Mouse (Mus musculus): ENCODE data around the gene Gabarapl2.
A peak's percentile ranks its signal among the peaks of the same experiment; 100 is the strongest.

Gene Gabarapl2

DNA sequence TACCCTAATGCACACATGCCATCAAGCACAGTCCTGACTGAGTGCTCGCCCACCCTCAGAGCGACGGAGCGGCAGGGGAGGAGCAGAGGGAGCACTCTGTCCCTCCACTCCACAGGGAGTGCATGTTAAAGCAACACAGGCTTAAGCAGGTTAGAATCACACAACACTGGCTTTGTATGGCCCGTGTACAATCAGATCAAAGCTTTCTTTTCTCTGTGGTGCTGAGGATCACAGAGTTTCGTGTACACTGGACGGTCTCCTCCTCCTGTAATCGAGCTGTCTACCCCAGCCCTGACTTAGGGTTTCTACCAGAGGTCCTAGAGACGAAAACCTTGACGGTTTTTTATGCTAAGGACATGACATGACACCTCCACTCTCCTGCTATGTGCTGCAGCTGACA is 28.0 kb downstream of the Gabarapl2 start:
- DNase-seq (ENCODE audit: low read depth), result no peak

DNA sequence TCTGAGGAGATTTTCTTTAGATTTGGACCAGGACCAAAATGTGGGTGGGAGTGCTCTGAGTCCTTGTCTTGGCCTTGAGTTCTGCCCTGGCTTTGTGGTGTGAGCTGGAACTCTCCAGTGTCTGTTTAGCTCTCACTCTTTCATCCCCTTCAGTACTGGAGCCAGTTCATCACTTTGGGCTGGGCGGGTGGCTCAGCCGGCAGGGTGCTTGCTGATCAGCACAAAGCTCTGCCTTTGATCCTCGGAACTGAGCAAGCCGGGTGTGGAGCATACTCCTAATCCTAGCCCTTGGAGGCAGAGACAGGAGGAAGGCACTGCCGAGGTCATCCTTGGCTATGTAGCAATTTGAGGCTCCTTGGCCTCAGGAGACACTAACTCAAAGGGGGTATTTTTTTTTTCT is 28.5 kb downstream of the Gabarapl2 start:
- no peak for DNase-seq (ENCODE audit: low read depth)

DNA sequence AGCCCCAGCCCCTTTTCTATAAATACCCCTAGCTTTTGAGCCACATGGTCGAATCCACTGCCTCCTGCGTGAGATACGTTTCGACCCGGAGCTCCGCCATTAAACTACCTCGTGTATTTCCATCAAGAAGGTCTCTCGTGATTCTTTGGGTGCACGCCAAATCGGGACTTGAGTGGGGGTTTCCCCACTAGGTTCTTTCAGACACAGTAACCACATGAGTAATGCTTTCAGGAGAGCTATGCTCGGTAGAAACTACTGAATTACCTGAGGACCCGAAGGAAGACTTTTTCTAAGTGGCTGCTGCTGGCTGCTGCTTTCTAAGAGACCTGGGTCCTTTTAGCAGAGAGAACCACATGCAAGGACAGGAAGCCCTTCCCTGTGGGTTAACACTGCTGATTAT is 33.6 kb downstream of the Gabarapl2 start:
- DNase-seq (ENCODE audit: low read depth), result peak; percentile 53

DNA sequence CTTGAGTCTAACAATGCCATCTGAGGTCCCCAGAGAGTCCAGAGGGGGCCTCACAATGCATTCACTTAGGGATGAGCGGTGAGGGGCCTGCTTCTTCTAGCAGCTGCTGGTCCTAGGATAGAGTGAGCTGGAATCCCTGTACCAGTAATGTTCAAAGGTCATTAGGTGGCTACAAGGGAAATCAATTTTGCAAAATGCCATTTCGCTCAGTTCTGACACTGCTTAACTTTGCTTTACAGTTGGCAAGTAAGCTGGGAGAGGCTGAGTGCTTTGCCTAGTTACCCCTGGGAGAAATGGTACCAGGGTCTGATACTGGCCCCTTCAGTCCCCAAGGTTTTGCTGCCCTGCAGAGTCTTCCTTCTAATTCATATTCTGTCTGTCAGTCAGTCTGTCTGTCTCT is 35.2 kb downstream of the Gabarapl2 start:
- DNase-seq (ENCODE audit: low read depth), result no peak

DNA sequence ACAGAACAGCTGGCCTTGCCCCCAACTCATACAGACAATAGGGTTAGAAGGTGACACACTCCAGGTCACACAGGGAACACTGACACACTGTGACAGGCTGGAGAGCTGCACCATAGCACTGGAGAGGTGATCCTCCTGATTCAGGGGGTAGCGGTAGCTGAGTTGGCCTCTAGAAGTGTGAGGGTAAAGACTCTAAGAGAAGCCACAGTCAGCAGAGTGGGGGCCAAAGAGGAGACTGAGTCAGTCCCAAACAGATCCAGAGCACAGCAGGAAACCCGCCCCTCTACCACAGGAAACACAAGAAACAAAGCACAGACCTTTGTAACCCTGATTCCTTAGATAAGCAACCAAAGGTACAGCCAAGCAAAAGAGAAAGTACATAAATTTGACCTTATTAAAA is 35.8 kb downstream of the Gabarapl2 start:
- DNase-seq (ENCODE audit: low read depth), result peak; percentile 65

DNA sequence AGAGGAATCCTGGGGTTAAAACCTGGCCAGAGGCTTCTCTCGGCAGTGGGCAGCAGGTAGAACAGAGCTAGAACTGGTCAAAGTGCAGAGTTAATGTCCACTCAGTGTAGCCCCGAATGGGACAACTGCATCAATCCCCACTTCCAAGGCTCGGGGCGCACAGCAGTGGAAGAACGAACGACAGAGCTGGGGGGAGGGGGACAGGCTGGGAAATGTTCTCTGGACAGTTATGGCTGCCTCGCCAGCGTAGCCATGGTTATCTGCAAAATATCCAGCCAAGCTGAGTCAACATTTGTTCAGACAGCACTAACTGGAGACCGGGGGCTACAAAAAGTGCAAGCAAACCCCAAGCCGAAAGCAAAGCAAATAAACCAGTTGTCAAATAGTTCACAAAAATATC is 37.6 kb downstream of the Gabarapl2 start:
- DNase-seq (ENCODE audit: low read depth), result no peak

DNA sequence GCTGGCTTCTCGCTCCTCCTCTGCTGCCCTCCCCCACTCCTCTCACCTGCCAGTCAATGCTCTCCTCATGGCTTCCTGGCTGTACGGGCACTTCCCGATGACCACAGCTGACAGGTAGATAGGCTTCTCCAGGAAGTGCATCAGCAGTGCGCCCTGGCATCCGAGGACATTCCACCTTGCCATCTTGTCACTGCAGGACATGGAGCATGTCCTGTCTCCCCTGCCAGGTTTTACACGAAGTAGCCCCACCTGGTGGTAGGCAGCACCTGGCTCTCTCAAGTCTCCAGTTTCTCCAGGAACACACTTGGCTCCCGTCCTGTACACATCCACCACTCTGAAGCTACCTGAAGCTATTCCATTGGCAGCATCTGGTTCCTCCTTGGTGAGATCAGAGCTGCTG is 41.6 kb downstream of the Gabarapl2 start:
- DNase-seq (ENCODE audit: low read depth), result peak; percentile 55

DNA sequence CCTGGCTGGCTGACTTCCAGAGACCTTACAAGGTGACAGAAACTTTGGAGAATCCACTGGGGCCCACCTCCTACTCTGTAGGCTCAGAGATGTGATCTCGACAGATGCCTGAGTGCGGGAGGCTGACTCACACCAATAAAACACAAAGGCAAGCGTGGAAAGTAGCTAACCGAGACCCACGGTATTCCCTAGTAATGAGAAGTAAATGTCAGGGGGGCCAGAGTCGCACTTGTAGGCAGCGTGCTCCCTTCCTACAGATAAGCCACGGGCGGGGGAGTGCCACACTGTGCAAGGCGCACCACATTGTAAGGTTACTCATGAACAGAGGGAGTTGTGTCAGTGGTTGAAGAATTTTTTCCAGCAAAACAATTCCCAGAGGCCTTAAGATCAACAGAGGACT is 44.0 kb downstream of the Gabarapl2 start:
- no peak for DNase-seq (ENCODE audit: low read depth)

DNA sequence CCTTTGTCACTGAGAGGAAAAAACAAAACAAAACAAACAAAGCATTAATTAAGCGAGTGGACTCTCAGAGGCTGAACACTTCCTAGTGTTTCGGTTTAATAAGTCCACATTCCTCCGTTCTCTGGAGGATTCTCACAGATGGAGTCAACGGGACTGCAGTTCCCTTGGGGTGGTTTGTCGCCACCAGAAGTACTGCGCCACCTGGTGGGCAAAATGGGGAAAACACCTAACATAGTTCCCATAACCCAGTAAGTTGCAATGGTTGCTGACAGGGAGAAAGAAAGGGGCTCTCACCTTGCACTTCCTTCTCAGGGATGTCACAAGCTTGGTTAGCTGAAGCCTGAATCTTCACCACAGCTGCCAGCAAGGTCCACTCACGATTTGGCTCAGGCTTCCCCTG is 49.4 kb downstream of the Gabarapl2 start:
- peak; percentile 92 for DNase-seq (ENCODE audit: low read depth)

DNA sequence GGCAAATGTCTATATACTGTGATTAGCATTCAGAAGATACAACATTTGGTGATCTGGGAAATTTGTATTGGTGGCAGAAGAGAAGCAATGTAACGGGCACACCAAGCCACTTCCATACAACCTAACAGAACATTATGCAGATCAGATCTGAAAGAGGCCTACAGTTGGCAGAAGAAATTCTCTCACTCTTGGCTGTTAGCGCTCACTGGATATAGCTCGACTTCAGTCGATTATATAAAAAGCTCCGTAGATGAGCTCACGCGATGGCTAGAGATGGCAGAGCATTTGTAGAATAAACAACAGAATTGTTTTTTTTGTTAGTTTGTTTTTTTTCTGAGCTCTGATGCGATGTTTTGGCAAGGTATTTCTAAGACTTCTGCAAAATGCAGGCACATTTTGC is 50.8 kb downstream of the Gabarapl2 start:
- no peak for DNase-seq (ENCODE audit: low read depth)

DNA sequence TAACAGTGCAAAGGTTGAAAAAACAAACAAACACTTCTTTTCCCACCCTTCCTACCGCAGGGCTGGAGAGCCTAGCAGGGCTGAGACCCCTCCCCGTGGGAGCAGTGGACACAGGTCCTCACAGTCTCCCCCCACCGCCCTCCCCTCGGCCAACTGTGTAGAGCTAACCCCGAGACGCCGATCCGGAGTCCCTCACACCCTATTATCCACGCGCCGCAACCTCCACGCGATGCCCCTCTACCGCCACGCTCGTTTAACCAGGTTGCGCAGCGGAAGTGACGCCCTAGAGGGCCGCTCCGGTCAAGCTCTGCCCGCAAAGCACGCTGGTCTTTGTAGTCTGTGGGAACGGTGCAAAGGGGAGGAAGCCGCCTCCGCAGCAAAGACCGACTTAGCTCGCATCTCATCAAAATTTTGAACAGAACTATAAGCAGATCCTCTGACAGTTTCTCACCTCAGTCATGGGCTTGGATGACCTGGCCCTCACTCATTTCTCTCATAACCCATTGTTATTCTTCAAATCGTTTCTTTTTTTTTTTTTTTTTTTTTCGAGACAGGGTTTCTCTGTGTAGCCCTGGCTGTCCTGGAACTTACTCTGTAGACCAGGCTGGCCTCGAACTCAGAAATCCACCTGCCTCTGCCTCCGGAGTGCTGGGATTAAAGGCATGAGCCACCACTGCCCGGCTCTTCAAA is 51.7 kb downstream of the Gabarapl2 start, which contains the start of gene Adat1:
Adat1 (minus strand) TSS at position 290 of the 690 bp plus-strand sequence.
- DNase-seq (ENCODE audit: low read depth), result peak; percentile 87

DNA sequence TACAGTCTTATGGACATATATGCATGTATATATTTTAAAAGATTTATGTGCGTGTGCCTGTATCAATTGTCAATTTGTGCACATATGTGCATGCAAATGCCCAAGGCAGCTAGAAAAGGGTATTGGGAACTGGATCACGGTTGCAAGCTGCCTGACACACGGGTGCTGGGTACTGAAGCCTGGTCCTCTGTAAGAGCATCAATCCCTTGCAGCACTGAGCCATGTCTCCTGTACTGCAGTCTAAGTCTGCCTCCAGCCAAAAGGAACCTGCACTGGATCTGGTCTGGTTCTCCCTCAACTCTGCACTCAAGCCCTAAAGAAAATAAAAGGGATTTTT is 52.2 kb downstream of the Gabarapl2 start:
- DNase-seq (ENCODE audit: low read depth), result peak; percentile 20

Data from naive thymus-derived CD4-positive, alpha-beta T cell, adult 2 months (primary cell).